Mouse (Mus musculus) spleen, adult 2 months (tissue): ENCODE measurements around the gene Mprip.

ENCODE experiments used
- CTCF ChIP-seq: fragments of 200-500 bp; IDR thresholded peaks from 2 replicates; pipeline ENCODE4 v1.5.1; 2011; ENCODE audit warnings: mild to moderate bottlenecking, inconsistent platforms; ENCODE audit not compliant: insufficient read depth, insufficient read length, insufficient replicate concordance; ENCODE audit errors: extremely low read depth
- POLR2A ChIP-seq: fragments of 200-500 bp; IDR thresholded peaks from 2 replicates; pipeline ENCODE4 v1.6.1; 2011; ENCODE audit warnings: low read depth, low read length, inconsistent platforms

DNA sequence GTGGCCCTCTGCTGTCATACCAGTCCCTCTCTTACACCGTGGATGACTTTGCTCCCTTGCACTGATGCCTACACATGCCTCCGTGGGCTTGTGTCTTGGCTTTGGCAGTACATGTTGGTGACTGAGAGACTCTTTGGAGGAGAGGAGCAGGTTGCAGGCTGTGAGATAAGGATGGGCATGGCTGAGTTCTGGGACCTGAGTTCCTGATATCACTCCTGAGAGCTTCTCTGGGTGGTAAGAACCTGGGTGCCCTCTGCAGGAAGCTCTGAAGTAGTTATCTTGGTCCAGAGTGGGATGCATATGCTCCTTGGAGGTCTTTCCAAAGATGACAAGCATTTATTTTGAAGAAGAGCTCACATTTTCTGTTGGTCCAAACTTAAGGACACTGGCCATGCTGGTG, 17.6 kb downstream of the Mprip start:
- TF ChIP-seq CTCF (no peak), POLR2A (no peak)
